Mouse (Mus musculus) retina, postnatal 1 day (tissue): ENCODE results near the gene Gm10972.
"Not testable (repeated sequence)": the region's sequence is repeated elsewhere in the genome, so short reads cannot be mapped to it uniquely, and the experiment has no call there.

Experiments
- DNase-seq: peaks from one replicate; pipeline ENCODE4 v3.0.0-alpha.2; 2012

Gm10972 gene

DNA sequence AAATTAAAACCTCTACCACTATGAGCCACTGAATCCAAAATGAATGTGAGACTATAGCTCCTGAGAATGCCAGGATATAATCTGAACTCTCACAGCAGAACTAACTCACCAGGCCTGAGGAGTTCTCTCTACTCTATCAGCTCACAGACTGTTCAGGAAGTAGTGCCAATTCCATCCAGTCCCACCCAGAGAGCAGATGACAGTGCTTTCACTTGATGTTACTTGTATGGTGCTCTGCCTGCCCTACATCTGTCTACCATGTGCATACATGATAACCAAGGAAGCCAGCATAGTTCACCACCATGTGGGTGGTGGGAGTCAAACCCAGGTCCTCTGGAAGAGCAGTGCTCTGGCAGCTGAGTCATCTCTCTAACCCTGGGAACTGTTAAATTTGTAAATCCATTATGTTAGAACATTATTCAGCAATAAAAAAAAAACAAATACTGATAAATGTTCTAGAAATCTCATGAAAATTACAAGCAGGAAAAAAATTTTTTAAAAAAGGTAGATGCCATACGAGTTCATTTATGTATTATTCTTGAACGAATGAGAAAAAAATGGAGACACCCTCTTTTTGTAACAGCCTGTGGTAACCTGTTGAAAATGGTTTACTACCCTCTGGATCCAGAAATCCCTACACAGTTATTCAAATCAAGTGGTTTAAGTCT, at the start of gene Gm10972:
TSS of gene Gm10972 (plus strand) at position 618 of the 668 bp plus-strand sequence.
- not testable (repeated sequence) for DNase-seq

GRCm38 (mm10) chr3:94595871-94596287, 47.0 kb upstream of the Gm10972 start:
- no peak for DNase-seq

GRCm38 (mm10) chr3:94597224-94597779, 45.6 kb upstream of the Gm10972 start:
- no peak for DNase-seq

GRCm38 (mm10) chr3:94601959-94602358, 41.0 kb upstream of the Gm10972 start:
- peak; percentile 65 for DNase-seq

GRCm38 (mm10) chr3:94609621-94610020, 33.3 kb upstream of the Gm10972 start:
- DNase-seq, result no peak

DNA sequence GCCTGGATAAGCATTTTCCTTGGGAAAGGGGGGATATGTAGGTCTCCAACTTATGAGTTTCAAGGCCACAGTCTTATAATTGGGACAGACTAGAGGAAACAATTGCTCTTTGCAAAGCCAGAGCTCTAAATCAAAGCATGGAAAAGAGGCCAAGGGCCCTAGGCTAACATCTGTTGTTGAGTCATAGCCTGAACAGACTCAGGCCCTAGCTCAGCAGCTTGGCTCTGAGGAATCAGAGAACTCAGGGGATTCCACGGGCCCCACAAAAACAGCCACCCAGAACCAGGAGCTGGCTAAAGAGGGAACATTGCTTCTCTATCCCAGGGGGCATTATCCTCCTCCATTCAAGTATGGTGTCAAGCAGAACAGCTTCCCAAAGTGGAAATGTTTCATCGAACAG, 32.3 kb upstream of the Gm10972 start:
- DNase-seq, result peak; percentile 18

DNA sequence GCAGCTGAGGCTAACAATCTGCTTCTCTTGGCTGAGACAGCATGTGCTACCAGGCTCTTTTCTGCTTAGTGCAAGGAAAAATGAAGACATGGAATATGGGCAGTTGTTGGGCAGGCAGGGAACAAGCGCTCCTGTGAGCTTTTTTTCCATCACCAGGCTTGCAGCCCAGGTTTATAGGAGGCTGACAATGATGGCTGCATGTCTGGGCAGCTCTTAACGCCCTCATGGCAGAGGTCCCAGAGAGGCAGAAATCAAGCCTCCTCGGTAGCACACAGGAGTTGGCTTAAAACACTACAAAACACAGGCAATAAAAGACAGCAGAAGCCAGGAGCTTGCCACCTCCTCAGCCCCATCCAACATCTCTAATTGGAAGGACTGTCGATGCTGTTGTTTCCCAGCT, 31.6 kb upstream of the Gm10972 start:
- DNase-seq, result no peak

- DNase-seq, result no peak
Observed at GRCm38 (mm10) chr3:94611834-94612233, 31.1 kb upstream of the Gm10972 start.

DNA sequence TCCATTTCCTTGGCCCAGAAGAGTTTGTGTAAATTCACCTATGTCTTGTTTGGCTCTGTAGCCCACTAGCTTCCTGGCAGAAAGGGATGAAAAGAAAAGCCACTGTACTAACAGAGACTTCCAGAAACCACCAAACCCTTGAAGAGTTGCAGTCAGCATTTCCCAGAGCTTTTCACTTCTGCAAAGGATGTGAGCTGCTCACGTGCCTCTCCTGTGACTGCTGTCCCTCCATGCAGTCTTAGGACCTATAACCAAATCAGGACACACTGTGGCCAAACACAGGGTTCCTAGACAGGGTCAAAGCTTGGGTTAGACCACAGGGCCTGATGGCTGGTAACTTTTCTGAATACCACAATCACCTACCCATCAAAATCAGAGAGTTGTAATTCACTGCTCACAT, 30.6 kb upstream of the Gm10972 start:
- no peak for DNase-seq

DNA sequence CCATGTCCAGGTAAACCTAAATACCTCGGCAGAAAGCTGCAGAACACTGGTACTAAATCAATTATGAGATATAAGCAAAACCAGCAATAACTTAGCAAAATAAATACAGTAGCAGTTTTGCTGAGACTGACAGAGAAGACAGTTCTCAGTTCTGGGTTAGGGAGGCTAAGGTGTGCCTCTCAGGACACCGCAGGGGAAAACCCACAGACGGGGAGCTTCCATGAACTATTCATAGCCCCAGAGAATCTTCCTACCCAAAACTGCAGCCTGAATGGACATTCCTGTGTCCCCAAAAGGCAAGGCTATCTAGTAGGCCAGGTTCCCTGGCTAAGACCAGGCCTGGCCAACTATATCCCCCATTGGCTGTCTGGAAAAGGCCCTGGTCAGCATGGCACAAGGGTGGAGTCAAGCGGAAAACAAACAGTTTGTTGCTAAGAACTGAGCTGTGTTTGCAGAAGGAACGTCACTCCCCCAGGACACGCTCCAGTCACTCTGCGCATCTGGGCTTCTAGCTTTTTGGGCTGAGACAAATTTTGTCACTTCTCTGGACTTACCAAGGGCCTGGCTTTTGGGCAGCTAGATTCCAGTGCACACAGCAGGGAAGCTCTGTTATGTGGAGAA, 29.5 kb upstream of the Gm10972 start:
- peak; percentile 12 for DNase-seq

DNA sequence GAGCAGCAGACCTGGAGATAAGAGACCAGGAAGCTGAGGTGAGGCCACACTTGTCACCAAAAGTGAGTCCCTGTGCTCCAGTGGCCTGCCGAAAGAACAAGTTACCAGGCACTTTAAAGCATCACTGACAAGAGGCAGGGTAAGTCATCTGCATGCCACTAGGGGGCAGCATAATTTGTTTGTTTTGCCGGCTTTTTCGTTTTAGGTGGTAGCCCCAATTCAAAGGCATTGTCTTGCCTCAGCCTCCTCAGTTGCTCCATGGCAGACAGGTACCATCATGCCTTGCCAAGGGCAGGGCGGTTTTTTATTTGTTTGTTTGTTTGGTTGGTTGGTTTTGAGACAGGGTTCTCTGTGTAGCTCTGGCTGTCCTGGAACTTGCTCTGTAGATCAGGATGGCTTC, 26.2 kb upstream of the Gm10972 start:
- peak; percentile 65 for DNase-seq

GRCm38 (mm10) chr3:94621740-94622507, 21.0 kb upstream of the Gm10972 start:
- DNase-seq, result no peak

- DNase-seq, result no peak
Observed at GRCm38 (mm10) chr3:94622550-94622949, 20.4 kb upstream of the Gm10972 start.

- no peak for DNase-seq
Observed at GRCm38 (mm10) chr3:94624281-94624680, 18.6 kb upstream of the Gm10972 start.

DNA sequence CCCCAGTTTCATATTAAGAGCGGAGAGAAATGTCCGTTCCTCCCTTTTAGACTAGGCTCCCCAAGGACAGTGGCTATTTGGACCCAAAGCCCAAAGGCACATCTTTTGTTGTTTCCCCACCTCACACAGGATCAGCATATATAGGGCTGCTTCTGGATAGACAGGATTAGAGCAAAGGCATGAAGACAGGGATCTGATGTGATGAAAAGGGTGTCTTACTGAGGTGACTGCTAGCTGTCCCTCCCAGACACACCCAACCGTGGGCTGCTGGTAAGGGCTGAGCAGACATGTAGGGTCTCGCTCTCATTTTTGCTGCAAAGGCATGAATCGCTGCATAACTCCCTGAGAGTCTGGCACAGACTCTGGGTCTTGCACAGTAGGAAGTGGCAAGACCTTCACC, 14.2 kb upstream of the Gm10972 start:
- no peak for DNase-seq

DNA sequence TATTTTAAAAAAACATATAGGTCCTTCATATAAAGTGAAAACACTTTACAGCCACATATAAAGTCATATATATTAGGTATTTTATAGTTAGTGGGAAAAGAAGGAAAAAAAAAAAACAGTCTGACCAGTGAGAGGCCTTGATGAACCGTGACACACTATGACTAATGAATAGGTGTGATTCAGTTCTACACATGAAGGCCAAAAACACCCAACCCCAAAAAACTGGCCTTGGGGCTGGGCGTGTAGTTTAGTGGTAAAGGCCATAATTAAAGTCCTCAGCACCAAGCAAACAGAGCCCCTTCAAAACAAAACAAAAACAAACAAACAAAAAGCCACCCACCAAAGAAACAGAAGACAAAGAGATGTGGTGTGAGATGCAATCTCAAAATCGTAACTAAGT, 13.0 kb upstream of the Gm10972 start:
- no peak for DNase-seq

- DNase-seq, result peak; percentile 60
Observed at GRCm38 (mm10) chr3:94648755-94649590, 6.1 kb downstream of the Gm10972 start.

DNA sequence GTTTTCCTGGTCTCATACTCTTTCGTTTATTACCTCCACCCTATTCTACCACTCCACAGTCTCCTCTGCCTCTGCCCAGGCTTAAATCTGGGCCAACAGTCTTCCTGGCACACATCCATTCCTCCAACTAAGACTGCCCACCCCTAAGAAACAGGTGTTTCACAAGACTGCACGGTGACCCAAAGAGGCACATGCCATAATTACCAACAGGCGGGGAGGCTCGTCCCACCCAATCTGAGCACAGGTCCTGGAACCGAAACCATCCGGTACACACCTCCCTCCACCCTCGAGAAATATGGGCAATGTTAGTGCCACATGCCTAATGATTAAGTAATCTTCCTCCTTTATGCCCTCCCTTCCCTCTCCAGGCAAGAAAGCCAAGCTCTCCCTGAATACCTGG, 7.5 kb downstream of the Gm10972 start:
- DNase-seq, result no peak

GRCm38 (mm10) chr3:94653967-94654366, 11.1 kb downstream of the Gm10972 start:
- DNase-seq, result peak; percentile 45

DNA sequence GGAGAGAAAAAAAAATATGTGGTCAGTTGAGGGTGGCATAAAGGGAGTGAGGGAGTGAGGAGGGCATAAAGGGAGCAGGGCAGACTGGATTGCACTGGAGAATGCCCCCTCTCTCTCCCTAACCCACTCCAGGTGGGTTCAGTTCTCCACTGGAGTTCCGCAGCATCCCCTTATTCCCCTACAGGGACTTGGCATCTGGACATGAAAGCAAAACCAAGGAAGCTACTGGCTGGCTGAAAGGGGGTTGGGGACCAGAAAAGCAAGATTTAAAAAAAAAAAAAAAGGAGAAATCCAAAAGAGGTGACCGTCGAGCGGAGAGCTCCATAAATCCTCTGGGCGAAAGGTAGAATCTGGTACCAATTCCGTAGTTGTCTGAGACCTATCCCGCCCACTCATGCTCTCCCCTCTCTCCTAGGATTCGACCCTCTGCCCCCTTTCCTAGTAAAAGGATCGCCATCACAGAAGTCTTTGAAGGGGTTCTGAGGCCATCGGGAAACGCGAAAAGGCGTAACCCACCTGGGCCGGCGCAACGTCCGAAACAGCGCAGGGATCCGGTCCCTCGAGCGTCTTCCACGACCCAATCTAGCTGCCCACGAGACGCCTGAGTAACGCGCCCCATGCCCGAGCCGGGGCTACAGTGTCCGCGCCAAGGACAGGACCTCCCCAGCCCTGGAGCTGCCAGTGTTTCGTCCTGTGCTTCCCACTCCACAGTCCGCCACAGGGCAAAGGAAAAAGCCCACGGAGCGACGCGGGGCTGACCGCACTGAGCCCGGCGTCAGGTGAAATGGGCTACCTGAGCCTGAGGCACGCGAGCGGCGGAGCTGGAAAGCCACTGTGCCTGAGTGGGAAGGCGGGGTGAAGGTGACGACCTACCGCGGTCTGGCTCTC, 15.2 kb downstream of the Gm10972 start:
- peak; percentile 27 for DNase-seq

DNA sequence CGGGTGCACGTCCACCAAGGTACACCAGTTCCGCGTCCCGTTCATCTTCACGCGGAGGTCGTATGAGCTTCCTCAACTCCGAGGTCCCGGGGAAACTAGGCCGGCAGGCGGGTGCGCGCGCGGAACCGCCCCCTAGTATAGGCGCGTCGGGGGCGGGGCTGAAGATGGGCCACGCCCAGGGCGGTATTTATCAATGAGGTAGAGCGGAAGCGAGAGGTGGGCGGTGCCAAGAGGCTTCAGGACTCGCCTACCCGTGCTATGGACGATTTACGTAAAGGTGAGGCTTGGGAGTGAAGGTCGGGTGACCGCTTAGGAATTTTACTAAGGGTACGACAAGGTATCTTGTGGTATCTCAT, 15.8 kb downstream of the Gm10972 start, which contains the start of gene Tuft1:
TSS of gene Tuft1 (minus strand) at position 133 of the 356 bp plus-strand sequence.
- DNase-seq, result not testable (repeated sequence)
